Mouse (Mus musculus) lung, adult 2 months (tissue): ENCODE results near the gene Pomgnt2.

Source experiments
- CTCF ChIP-seq: fragments of 200-500 bp; IDR thresholded peaks from 2 replicates; pipeline ENCODE4 v1.5.1; 2011; ENCODE audit warnings: mild to moderate bottlenecking, low read length, control low read depth; ENCODE audit not compliant: insufficient read depth
- POLR2A ChIP-seq: fragments of 200-500 bp; IDR thresholded peaks from 2 replicates; pipeline ENCODE4 v1.6.1; 2011; ENCODE audit warnings: low read depth, mild to moderate bottlenecking, control low read depth, low read length, borderline replicate concordance; ENCODE audit errors: extremely low read depth

- TF ChIP-seq CTCF (no peak), POLR2A (no peak)
Measured at GRCm38 (mm10) chr9:122021581-122021980, 24.7 kb upstream of the Pomgnt2 start.
